Mouse (Mus musculus) heart, adult 8-10 months (tissue): ENCODE measurements around the gene Sdk1. TPM values are rescaled to one million over a fixed set of nuclear protein-coding genes. Genes with fewer than 3 reads are reported as not detected.

ENCODE experiments used
- DNase-seq: peaks from one replicate; pipeline ENCODE4 v3.0.0; 2022; ENCODE audit warnings: low spot score
- total RNA-seq, 4 experiments: library from RNA; stranded (reverse); gene quantifications; 2 replicates each; pipeline ENCODE4 v1.2.4; 2022

Sdk1 gene
- total RNA-seq, 4 experiments from 2014 or later: 0.63 to 1.6 (median 0.97) TPM

GRCm38 (mm10) chr5:141994192-141994591 lies 752.9 kb downstream of the Sdk1 start:
- no peak for DNase-seq

GRCm38 (mm10) chr5:142000247-142000646 lies 759.0 kb downstream of the Sdk1 start:
- no peak for DNase-seq

- no peak for DNase-seq
These were observed 759.8 kb downstream of the Sdk1 start for GRCm38 (mm10) chr5:142001131-142001530.

- DNase-seq: no peak
These were observed 760.7 kb downstream of the Sdk1 start for GRCm38 (mm10) chr5:142001973-142002372.

- no peak for DNase-seq
These were observed 768.9 kb downstream of the Sdk1 start for GRCm38 (mm10) chr5:142010189-142010588.

GRCm38 (mm10) chr5:142017001-142017400 lies 775.7 kb downstream of the Sdk1 start:
- DNase-seq: no peak

GRCm38 (mm10) chr5:142022877-142023580 lies 781.7 kb downstream of the Sdk1 start:
- DNase-seq: peak; percentile 12

- peak; percentile 57 for DNase-seq
These were observed 783.2 kb downstream of the Sdk1 start for GRCm38 (mm10) chr5:142024448-142024847.

GRCm38 (mm10) chr5:142036536-142036935 lies 795.2 kb downstream of the Sdk1 start:
- DNase-seq: no peak

- DNase-seq: no peak
These were observed 797.9 kb downstream of the Sdk1 start for GRCm38 (mm10) chr5:142039236-142039635.

GRCm38 (mm10) chr5:142039891-142040530 lies 798.7 kb downstream of the Sdk1 start:
- DNase-seq: no peak

GRCm38 (mm10) chr5:142041226-142041802 lies 800.0 kb downstream of the Sdk1 start:
- no peak for DNase-seq

GRCm38 (mm10) chr5:142061781-142062180 lies 820.5 kb downstream of the Sdk1 start:
- no peak for DNase-seq

- no peak for DNase-seq
These were observed 830.0 kb downstream of the Sdk1 start for GRCm38 (mm10) chr5:142071322-142071721.

GRCm38 (mm10) chr5:142073901-142074300 lies 832.6 kb downstream of the Sdk1 start:
- DNase-seq: no peak

- peak; percentile 46 for DNase-seq
These were observed 833.5 kb downstream of the Sdk1 start for GRCm38 (mm10) chr5:142074561-142075500.

GRCm38 (mm10) chr5:142080661-142081060 lies 839.4 kb downstream of the Sdk1 start:
- no peak for DNase-seq

GRCm38 (mm10) chr5:142081076-142081475 lies 839.8 kb downstream of the Sdk1 start:
- no peak for DNase-seq

GRCm38 (mm10) chr5:142096377-142096841 lies 855.1 kb downstream of the Sdk1 start:
- no peak for DNase-seq

- DNase-seq: no peak
These were observed 858.9 kb downstream of the Sdk1 start for GRCm38 (mm10) chr5:142100176-142100575.

- no peak for DNase-seq
These were observed 866.1 kb downstream of the Sdk1 start for GRCm38 (mm10) chr5:142107434-142107833.

- DNase-seq: no peak
These were observed 870.7 kb downstream of the Sdk1 start for GRCm38 (mm10) chr5:142111989-142112388.
